Mouse (Mus musculus) brain, embryonic 14.5 days (tissue): ENCODE measurements at regions not wholly inside any gene's neighbourhood (a gene's known extent, or its start where the extent isn't known, plus 50 kb on each side); places are given as distances from the start of the nearest gene placed in this dataset.
"Not testable (repeated sequence)": the region's sequence is repeated elsewhere in the genome, so short reads cannot be mapped to it uniquely, and the experiment has no call there.

ENCODE experiments used
- CTCF ChIP-seq: fragments of 200-500 bp; IDR thresholded peaks from 2 replicates; pipeline ENCODE4 v1.5.1; 2012; ENCODE audit warnings: inconsistent platforms, mild to moderate bottlenecking, moderate library complexity, borderline replicate concordance; ENCODE audit not compliant: insufficient read depth, insufficient read length; ENCODE audit errors: extremely low read depth
- POLR2A ChIP-seq: fragments of 200-500 bp; IDR thresholded peaks from 2 replicates; pipeline ENCODE4 v1.6.1; 2012; ENCODE audit warnings: mild to moderate bottlenecking, inconsistent platforms, borderline replicate concordance; ENCODE audit not compliant: poor library complexity, insufficient read depth, insufficient read length, severe bottlenecking; ENCODE audit errors: extremely low read depth

GRCm38 (mm10) chr19:33850136-33850535 lies 62.9 kb upstream of the Lipo1 start:
- not testable (repeated sequence) for TF ChIP-seq POLR2A, CTCF
